Mouse (Mus musculus): ENCODE measurements around the gene Sorl1.

DNA sequence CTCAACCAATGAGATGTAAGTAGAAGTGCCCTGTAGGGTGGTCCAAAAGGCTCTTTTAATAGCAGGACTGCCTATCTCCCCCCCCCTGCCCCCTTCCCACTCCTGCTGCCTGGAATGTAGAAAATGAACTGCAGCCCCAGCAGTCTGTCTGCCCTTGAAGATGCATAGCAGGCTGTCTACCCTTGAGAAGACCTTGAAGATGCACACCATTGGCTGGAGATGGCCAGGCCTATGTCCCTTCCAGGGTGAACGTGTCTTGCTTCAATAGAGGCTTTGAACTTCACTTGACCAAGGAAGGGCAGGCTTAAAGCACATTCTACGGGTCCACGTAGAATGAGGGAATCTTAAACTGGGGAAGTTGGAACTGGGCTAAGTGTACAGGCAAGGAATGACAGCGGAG lies 142.8 kb downstream of the Sorl1 start:
- no peak for TF ChIP-seq POLR2A (IDR thresholded peaks at IDR 0.05; ENCODE audit: low read depth, low read length)
- TF ChIP-seq CTCF (conservative IDR thresholded peaks at IDR 0.05; ENCODE audit: insufficient read depth, insufficient read length, low read depth, low read length) = no peak

Measured in kidney, adult 2 months (tissue).